Mouse (Mus musculus) spleen, adult 2 months (tissue): ENCODE data around the gene Nav2.

Experiments used
- CTCF ChIP-seq: fragments of 200-500 bp; IDR thresholded peaks from 2 replicates; pipeline ENCODE4 v1.5.1; 2011; ENCODE audit warnings: mild to moderate bottlenecking, inconsistent platforms; ENCODE audit not compliant: insufficient read depth, insufficient read length, insufficient replicate concordance; ENCODE audit errors: extremely low read depth
- POLR2A ChIP-seq: fragments of 200-500 bp; IDR thresholded peaks from 2 replicates; pipeline ENCODE4 v1.6.1; 2011; ENCODE audit warnings: low read depth, low read length, inconsistent platforms

DNA sequence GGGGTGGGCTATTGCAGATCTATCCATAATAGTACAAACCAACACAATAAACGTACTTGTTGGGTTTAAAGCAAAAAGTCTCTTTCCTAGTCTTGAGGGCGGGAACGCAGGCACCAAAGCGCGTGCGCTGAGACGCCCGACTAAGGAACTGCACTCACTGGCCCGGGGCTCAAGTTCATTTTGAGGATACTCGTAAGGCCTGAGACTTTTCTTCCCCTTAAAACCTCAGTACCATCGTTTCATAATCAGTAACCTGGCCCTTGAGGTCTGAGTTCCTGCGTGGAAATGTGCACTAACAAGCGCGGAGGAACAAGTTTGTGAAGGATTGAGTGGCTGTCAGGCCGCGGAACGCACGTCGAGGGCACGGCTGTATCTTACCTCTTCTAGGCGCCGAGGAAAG is 727.5 kb downstream of the Nav2 start:
- TF ChIP-seq CTCF = no peak
- no peak for TF ChIP-seq POLR2A
